Mouse (Mus musculus) cerebellum, postnatal 10 days (tissue): ENCODE results near the gene Rpp14.
"Not testable (repeated sequence)": the region's sequence is repeated elsewhere in the genome, so short reads cannot be mapped to it uniquely, and the experiment has no call there.

Source experiments
- DNase-seq, 2 experiments: peaks; one replicate each; pipeline ENCODE4 v3.0.0; 2021; ENCODE audit warnings: mixed read lengths in 2 of 2

Gene Rpp14

GRCm38 (mm10) chr14:8117371-8117770 is 37.2 kb downstream of the Rpp14 start:
- no peak for DNase-seq

DNA sequence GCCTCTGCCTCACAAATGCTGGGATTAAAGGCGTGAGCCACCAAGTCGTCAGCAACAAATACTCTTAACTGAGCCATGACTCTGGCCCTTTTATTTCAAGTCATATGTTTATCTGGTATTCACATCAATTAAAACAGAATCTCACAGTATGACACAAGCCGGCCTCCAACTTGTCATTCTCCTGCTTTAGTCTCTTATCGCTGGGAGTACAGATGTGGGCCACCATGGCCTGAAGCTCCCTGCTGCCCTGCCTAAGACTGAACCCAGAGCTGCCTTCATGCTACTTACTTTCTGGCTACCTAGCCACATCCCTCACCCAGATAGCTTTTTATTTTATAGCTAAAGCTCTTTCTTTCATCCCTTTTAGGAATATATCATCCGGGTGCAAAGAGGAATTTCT is 39.3 kb downstream of the Rpp14 start:
- no peak for DNase-seq

- no peak for DNase-seq
Observed at GRCm38 (mm10) chr14:8119904-8120303, 39.7 kb downstream of the Rpp14 start.

GRCm38 (mm10) chr14:8123141-8123540 is 43.0 kb downstream of the Rpp14 start:
- DNase-seq: peak; percentile 39 to 42

DNA sequence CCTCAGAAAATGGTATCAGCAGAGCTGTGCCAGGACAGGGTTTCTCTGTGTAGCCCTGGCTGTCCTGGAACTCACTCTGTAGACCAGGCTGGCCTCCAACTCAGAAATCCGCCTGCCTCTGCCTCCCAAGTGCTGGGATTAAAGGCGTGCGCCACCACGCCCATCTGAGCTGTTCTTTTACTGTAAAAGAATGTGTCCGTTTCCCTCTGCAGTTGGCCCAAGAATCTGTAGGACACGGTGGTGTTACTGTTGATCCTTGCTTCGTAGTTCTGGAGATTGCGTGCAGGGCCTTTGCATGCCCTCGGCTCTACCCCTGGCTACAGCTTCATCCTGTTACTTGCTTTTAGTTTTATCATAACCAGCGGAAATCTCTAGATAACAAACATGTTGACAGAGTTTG is 43.4 kb downstream of the Rpp14 start:
- DNase-seq: not testable (repeated sequence)

GRCm38 (mm10) chr14:8124046-8124881 is 44.1 kb downstream of the Rpp14 start:
- DNase-seq: no peak

GRCm38 (mm10) chr14:8127971-8128370 is 47.8 kb downstream of the Rpp14 start:
- no peak for DNase-seq

DNA sequence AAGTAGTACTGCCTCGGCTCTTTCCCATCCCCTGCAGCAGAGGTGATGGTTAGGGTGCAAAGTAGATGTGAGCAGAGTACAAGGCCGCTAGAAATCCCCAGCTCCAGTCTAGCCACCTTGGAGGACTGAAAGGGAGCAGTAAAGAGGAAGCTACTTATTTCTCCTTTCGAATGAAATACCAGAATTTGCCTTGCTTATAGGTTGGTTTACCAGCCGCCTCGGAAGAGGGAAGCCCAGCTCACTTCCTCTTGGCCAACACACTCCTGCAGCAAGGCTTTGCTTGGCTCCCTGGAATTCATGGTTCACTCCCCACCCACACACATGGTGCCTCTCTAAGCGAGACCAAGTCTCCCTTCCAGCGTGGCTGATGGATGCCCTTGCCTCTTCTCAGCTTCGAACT is 52.6 kb downstream of the Rpp14 start:
- DNase-seq: no peak

DNA sequence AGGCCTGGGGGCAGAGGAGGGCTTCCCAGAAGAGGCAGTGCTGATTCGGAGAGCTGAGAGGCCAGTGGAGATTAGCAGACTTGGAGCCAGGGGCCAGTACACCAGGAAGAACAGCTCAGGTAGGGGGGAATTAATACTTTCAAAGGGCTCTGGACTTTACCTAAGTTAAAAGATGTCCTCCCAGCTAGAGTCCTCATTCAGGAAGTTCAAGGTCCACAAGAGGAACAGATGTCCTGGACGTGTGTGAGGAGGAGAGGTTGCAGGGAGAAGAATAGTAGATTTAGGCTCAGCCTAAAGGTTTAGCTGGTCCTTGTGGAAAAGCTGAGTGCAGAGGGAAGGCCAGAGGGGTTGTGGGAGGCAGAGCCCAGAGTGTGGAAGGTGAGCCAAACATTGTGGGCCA is 54.1 kb downstream of the Rpp14 start:
- no peak for DNase-seq

GRCm38 (mm10) chr14:8135130-8135529 is 55.0 kb downstream of the Rpp14 start:
- peak; percentile 13 to 22 for DNase-seq

DNA sequence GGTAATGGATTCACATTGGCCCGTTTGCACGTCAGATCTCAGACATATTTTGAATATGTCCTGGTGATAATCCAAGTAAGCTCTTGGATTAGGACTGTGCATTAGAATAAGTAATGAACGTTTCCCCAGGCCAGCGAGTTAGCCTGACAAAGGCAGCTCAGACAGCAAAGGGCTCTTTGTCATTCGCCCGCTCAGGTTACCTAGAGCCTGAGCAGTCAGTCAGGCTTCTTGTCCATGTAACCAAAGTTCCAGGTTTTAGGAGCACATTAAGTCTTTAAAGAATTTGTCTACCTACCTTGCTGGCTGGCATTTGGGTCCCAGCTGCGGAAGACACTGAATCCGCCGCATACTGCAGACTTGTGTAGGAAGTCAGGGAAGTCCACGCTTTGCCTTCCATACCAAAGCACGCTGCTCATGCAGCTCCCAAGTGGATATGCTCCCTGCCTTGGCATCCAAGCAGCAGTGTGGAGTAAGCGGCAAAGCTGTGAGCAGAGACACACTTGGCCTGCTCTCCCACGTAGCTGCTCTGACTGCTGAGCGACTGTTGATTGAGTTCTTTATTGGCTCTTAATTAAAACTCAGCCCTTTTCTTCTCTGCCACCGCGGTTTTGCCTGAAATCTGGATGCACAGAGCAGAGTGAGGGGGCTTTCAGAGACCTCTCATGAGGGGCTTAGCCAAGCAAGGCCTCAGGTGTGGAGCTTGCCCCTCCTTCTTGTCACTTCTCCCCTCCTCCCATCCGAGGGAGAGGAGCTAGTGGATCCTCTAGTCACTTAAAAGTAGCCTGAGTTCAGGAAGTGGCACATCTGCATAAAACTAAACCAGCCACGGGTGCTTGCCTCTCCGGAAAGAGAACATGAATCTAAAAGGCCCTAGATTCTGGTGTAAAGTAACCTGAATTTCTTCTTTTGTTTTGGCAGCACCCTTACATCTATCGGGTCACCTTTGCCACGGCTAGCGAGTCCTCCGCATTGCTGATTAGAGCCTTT is 59.9 kb downstream of the Rpp14 start:
- no peak for DNase-seq

DNA sequence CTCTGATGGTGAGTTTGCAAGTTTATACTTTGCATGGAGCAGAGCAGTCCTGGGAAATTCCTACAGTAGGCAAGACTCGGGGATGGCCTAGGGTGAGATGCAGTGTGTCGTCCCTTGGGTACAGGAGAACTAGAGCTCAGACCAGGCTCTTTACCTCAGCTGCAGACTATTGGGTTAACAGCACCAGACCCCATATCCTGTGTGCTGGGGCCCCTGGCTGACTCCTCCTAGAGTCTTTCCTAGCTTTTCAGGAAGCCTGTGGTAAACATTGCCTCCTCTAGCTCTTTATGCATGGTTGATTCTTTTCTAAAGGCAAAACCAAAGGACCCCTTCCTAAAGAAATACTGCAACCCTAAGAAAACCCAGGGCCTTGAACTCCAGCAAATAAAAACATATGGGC is 61.0 kb downstream of the Rpp14 start:
- no peak for DNase-seq
